Mouse (Mus musculus) spleen, adult 2 months (tissue): ENCODE measurements around the gene Dnajc14.

Source experiments
- CTCF ChIP-seq: fragments of 200-500 bp; IDR thresholded peaks from 2 replicates; pipeline ENCODE4 v1.5.1; 2011; ENCODE audit warnings: mild to moderate bottlenecking, inconsistent platforms; ENCODE audit not compliant: insufficient read depth, insufficient read length, insufficient replicate concordance; ENCODE audit errors: extremely low read depth
- POLR2A ChIP-seq: fragments of 200-500 bp; IDR thresholded peaks from 2 replicates; pipeline ENCODE4 v1.6.1; 2011; ENCODE audit warnings: low read depth, low read length, inconsistent platforms

DNA sequence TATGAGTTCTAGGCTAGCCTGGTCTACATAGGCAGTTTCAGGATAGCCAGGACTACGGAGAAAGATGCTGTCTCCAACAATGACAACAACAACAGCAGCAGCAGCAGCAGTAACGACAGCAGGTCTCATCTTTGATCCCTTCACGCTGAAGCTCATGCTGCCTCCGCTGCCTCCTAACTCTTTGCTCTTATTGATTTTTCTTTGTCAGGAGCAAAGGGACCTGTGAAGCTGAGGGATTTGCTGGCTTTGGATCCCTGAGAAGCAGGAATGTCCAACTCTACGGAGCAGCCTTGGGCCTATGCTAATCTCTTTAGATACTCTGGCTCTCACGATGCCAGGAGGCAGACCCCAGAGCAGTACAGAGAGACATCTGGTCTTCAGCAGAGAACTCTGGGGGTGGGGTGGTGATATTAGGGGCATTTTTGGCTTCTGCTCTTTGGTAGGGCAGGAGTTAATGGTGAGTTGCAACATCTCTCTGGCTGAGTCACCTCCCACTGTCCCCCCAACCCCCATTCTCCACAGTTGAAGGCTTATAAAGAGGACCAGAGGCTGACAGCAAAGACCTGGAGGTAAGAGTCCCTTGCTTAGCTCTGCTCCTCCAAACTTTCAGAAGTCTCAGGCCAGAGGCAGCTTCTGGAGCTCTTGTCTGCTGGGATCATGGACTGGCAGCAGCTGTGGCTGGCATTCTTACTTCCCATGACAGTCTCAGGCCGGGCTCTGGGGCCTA is 13.3 kb upstream of the Dnajc14 start, which contains the start of gene Mmp19:
- TF ChIP-seq CTCF (no peak), POLR2A (no peak)
